Mouse (Mus musculus) neural tube, embryonic 13.5 days (tissue): ENCODE results near the gene Pold4. TPM values are rescaled to one million over a fixed set of nuclear protein-coding genes. Genes with fewer than 3 reads are reported as not detected.

Experiments used
- ATAC-seq: fragments of 200-750 bp; cut with Nextera tagmentation; 2 replicates; pipeline ENCODE4 v1.8.0; 2017; ENCODE audit warnings: low read depth, mild to moderate bottlenecking, moderate TSS enrichment, moderate library complexity
- H3K27ac ChIP-seq: fragments of 300-500 bp; sonication (generic); replicated peaks from 2 replicates; pipeline ENCODE4 v1.5.1; 2015; ENCODE audit warnings: moderate library complexity, mild to moderate bottlenecking, inconsistent platforms
- H3K27me3 ChIP-seq: fragments of 300-500 bp; sonication (generic); 2 replicates; pipeline ENCODE4 v1.6.1; 2015; ENCODE audit warnings: mild to moderate bottlenecking, inconsistent platforms
- H3K36me3 ChIP-seq: fragments of 300-500 bp; sonication (generic); 2 replicates; pipeline ENCODE4 v1.6.1; 2015; ENCODE audit warnings: mild to moderate bottlenecking, inconsistent platforms
- H3K4me1 ChIP-seq: fragments of 300-500 bp; sonication (generic); replicated peaks from 2 replicates; pipeline ENCODE4 v1.6.1; 2015; ENCODE audit warnings: inconsistent platforms
- H3K4me2 ChIP-seq: fragments of 300-500 bp; sonication (generic); 2 replicates; pipeline ENCODE4 v1.6.1; 2015; ENCODE audit warnings: inconsistent platforms, mild to moderate bottlenecking, moderate library complexity
- H3K4me3 ChIP-seq: fragments of 300-500 bp; sonication (generic); 2 replicates; pipeline ENCODE4 v1.5.1; 2015; ENCODE audit warnings: mild to moderate bottlenecking, inconsistent platforms
- H3K9ac ChIP-seq: fragments of 300-500 bp; sonication (generic); 2 replicates; pipeline ENCODE4 v1.6.1; 2015; ENCODE audit warnings: moderate library complexity, mild to moderate bottlenecking, inconsistent platforms
- H3K9me3 ChIP-seq: fragments of 300-500 bp; sonication (generic); 2 replicates; pipeline ENCODE4 v1.6.1; 2016; ENCODE audit warnings: inconsistent platforms
- WGBS: fragments of 180-500 bp; shearing (Covaris S2); methylation state at CpG from one replicate; pipeline ENCODE4 v1.1.7; 2015; 5-methylcytosine and 5-hydroxymethylcytosine counted together
- polyA plus RNA-seq: library from polyadenylated mRNA; unstranded; fragments of >200 nt; fragmentation: Nextera tagmentation; extraction: Ambion mirVana; gene quantifications from 2 replicates; pipeline ENCODE4 v1.2.1, GENCODE M21; 2015

The Pold4 gene
- polyA plus RNA-seq, 1 experiment from 2014 or later = 22.1 TPM

DNA sequence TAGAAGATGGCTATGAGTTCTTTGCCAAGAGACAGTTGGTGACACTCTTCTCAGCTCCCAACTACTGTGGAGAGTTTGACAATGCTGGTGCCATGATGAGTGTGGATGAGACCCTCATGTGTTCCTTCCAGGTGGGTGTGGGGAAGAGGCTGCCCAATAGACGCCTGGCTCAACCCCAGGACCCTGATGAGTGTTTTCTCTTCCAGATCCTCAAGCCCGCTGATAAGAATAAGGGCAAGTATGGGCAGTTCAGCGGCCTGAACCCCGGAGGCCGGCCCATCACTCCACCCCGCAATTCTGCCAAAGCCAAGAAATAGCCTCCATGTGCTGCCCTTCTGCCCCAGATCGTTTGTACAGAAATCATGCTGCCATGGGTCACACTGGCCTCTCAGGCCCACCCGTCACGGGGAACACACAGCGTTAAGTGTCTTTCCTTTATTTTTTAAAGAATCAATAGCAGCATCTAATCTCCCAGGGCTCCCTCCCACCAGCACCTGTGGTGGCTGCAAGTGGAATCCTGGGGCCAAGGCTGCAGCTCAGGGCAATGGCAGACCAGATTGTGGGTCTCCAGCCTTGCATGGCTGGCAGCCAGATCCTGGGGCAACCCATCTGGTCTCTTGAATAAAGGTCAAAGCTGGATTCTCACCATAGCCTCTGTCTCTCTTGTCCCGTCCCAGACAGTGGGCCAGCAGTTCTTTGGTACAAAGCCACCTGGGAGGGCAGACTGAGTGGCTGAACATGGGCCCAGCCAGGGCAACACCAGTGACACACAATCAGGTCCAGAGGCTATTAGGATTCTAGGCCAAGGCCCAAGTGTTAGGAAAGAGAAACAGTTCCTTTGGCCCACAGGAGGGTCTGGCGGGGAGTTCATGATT lies 36.7 kb upstream of the Pold4 start:
- H3K27me3 ChIP-seq = no peaks in the 10 kb centered on the region
- WGBS = 80% methylated on average over 12 of the region's 12 CpGs
- no peak overlapping the region for H3K4me3 ChIP-seq
- no peak overlapping the region for H3K4me2 ChIP-seq
- H3K9ac ChIP-seq = 0 out of 2 replicates have a peak overlapping the region, but pooled peaks have one; percentile 12
- peaks cover 62% of the 10 kb centered on the region for H3K36me3 ChIP-seq
- no peaks in the 10 kb centered on the region for H3K9me3 ChIP-seq
- ATAC-seq = no peak
- H3K4me1 ChIP-seq = peaks cover 48% of the 10 kb centered on the region
- 0 out of 2 replicates have a peak overlapping the region, but pooled peaks have one; percentile 1 for H3K27ac ChIP-seq

DNA sequence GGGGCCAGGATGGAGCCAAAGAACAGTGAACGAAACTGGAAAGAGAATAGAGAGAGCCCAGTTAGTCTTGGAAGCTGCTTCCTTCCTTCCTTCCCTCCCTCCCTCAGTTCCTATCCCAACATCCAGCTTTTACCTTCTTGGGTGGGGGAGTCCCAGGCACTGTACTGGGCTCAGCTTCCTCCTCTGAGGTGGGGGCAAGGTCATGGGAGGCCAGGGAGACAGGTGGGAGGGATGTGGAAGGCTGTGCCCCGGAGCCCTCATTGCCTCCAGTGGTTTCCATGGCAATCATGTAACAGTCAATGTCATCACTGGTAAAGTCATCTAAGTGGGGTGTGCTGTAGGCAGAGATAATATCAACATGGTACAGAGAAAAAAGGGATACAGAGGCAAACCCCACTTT lies 35.7 kb upstream of the Pold4 start:
- H3K4me1 ChIP-seq = peaks cover 59% of the 10 kb centered on the region
- 56% methylated on average over 2 of the region's 2 CpGs for WGBS

DNA sequence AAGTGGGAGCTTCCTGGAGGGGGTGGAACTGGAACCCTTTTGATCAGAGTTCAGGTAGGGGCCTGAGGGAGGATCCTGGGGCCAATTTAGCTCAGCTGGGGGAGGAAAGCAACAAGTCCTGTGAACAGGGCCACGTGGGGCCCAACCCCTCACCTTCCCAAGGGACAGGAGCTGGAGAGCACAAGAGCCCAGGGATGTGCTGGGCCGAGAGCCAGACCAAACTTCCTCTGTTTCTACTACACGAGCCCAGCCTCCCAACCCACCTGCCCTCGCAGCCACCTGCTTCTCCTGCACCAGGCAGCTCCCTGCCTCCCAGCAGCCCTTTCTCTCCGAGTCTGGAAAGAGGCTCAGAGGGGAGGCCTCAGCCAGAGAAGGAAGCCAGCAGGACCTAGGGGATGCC lies 35.2 kb upstream of the Pold4 start:
- H3K27ac ChIP-seq = no peak overlapping the region; the same call in 1 of the 2 replicates
- H3K9me3 ChIP-seq = no peaks in the 10 kb centered on the region
- no peaks in the 10 kb centered on the region for H3K27me3 ChIP-seq
- peaks cover 57% of the 10 kb centered on the region for H3K4me1 ChIP-seq
- 27% methylated on average over 5 of the region's 5 CpGs for WGBS
- peaks cover 64% of the 10 kb centered on the region for H3K36me3 ChIP-seq
- H3K4me3 ChIP-seq = no peak overlapping the region
- H3K4me2 ChIP-seq = no peak overlapping the region
- H3K9ac ChIP-seq = no peak overlapping the region
- ATAC-seq = no peak

More for the DNA sequence above, 35.7 kb upstream of the Pold4 start:
- 0 out of 2 replicates have a peak overlapping the region, but pooled peaks have one; percentile 26 for H3K9ac ChIP-seq
- H3K27me3 ChIP-seq = no peaks in the 10 kb centered on the region
- no peaks in the 10 kb centered on the region for H3K9me3 ChIP-seq
- H3K4me2 ChIP-seq = no peak overlapping the region
- peak overlapping the region; percentile 49; the same call in 1 of the 2 replicates for H3K27ac ChIP-seq
- H3K36me3 ChIP-seq = peaks cover 64% of the 10 kb centered on the region
- H3K4me3 ChIP-seq = no peak overlapping the region
- ATAC-seq = no peak

DNA sequence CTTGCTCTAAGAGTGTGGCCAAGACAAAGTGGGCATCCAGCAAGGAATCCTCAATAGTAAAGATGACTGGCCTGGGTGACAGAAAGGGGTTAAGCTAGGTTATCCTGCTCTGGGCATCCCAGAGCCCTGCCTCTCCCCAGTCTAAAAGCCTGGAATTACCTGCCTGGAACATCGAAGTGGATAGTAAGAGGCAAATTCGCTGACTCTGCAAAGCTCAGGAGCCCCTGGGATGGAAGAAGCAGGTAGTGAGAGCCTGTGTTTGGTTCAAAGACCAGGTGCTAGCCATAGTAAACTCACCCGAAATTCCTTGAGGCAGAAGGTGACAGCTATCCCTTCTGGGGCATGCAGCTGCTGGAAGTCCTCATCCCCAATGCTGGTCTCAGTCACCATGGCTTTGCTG lies 34.5 kb upstream of the Pold4 start:
- no peak overlapping the region for H3K4me2 ChIP-seq
- no peak for ATAC-seq
- peaks cover 59% of the 10 kb centered on the region for H3K4me1 ChIP-seq
- 74% methylated on average over 3 of the region's 3 CpGs for WGBS
- H3K9ac ChIP-seq = no peak overlapping the region
- H3K27ac ChIP-seq = no peak overlapping the region
- H3K9me3 ChIP-seq = no peaks in the 10 kb centered on the region
- peaks cover 64% of the 10 kb centered on the region for H3K36me3 ChIP-seq
- H3K4me3 ChIP-seq = no peak overlapping the region
- no peaks in the 10 kb centered on the region for H3K27me3 ChIP-seq

DNA sequence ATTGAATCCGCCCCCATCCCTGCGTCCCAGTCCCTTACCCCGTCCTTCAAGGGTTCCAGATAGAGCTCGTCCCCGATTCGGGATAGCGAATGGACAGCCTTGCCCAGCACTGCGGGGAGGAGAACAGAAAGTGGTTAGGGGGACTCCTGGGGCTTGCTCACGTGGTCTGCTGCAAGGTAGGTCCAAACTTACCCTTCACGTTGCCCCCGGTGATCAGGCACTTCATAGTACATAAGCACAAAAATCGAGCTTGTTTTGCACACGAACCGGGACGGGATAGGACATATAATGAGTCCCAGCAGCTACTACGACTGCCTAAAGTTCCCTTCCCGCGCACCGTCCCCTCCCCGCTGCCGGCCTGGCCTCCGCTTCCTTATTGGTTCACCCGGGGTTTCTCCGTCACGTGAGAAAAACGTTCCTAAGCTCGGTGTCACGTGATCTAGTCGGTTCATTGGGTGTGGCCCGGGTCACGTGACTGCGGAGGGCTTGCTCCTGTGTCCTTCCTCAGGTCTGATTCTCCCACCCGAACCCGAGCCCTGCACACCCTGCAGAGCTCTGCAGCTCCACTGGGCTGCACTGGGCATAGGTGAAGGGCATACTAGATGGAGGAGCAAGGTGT lies 30.3 kb upstream of the Pold4 start, which contains the start of gene Rad9a:
TSS of gene Rad9a (minus strand) at position 372 of the 619 bp plus-strand sequence.
- Histone ChIP-seq H3K27me3 (peaks cover 20% of the 10 kb centered on the region), H3K9ac (peak within 1 kb of the TSS; percentile 88)
- WGBS = 0% methylated on average over 34 of the region's 34 CpGs

DNA sequence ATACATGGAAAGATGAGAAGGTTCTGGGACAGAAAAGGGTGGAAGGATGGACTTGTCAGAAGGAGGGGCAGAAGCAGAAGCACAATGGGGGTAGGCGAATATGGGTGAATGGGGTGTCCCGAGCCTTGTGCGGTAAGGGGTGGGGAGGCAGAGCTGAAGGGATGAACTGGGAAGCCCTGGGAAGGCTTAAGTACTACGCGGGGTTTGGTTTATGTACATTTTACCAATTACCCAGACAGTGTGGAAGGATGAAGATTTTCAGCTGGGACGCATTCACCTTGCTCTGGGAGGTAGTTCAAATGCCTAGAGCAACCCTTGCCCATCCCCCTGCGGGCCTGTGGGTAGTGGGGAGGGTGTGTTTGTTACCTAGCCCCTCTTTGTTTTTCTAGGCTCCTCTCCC lies 29.6 kb upstream of the Pold4 start:
- Histone ChIP-seq H3K36me3 (peaks cover 23% of the 10 kb centered on the region), H3K9ac (peak overlapping the region; percentile 81), H3K4me2 (peak overlapping the region; percentile 97), H3K4me1 (peaks cover 26% of the 10 kb centered on the region), H3K27me3 (peaks cover 20% of the 10 kb centered on the region), H3K4me3 (peak overlapping the region; percentile 68), H3K27ac (peak overlapping the region; percentile 59; the same call in 1 of the 2 replicates), H3K9me3 (no peaks in the 10 kb centered on the region)
- 28% methylated on average over 7 of the region's 7 CpGs for WGBS
- ATAC-seq = 0 out of 2 replicates have a peak, but pooled peaks have one; percentile 15

More for the DNA sequence above, 30.3 kb upstream of the Pold4 start, which contains the start of gene Rad9a:
- peaks cover 31% of the 10 kb centered on the region for H3K36me3 ChIP-seq
- no peaks in the 10 kb centered on the region for H3K9me3 ChIP-seq
- peak within 1 kb of the TSS; percentile 68 for H3K4me3 ChIP-seq
- peaks cover 32% of the 10 kb centered on the region for H3K4me1 ChIP-seq
- peak within 1 kb of the TSS; percentile 59 for H3K27ac ChIP-seq
- peak within 1 kb of the TSS; percentile 97 for H3K4me2 ChIP-seq
- peak; percentile 86 for ATAC-seq

DNA sequence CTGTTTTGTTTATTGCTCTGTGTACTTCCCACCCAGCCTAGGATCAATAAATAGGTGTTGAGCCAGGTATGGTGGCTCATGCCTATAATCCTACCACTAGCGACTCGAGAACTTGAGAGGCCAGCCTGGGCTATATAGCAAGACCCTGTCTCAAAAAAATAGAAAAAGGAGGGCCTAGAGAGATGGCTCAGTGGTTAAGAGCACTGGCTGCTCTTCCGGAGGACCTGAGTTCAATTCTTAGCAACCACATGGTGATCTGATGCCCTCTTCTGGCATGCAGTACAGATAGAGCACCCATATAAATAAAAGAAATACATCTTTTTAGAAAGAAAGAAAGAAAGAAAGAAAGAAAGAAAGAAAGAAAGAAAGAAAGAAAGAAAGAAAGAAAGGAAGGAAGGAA lies 28.6 kb upstream of the Pold4 start:
- 70% methylated on average over 3 of the region's 3 CpGs for WGBS
- no peak for ATAC-seq
- no peak overlapping the region for H3K27ac ChIP-seq
- peaks cover 14% of the 10 kb centered on the region for H3K36me3 ChIP-seq
- H3K9me3 ChIP-seq = no peaks in the 10 kb centered on the region
- peaks cover 23% of the 10 kb centered on the region for H3K27me3 ChIP-seq
- H3K4me3 ChIP-seq = no peak overlapping the region
- H3K9ac ChIP-seq = no peak overlapping the region
- H3K4me1 ChIP-seq = peaks cover 26% of the 10 kb centered on the region
- H3K4me2 ChIP-seq = peak overlapping the region; percentile 97; the same call in 1 of the 2 replicates

DNA sequence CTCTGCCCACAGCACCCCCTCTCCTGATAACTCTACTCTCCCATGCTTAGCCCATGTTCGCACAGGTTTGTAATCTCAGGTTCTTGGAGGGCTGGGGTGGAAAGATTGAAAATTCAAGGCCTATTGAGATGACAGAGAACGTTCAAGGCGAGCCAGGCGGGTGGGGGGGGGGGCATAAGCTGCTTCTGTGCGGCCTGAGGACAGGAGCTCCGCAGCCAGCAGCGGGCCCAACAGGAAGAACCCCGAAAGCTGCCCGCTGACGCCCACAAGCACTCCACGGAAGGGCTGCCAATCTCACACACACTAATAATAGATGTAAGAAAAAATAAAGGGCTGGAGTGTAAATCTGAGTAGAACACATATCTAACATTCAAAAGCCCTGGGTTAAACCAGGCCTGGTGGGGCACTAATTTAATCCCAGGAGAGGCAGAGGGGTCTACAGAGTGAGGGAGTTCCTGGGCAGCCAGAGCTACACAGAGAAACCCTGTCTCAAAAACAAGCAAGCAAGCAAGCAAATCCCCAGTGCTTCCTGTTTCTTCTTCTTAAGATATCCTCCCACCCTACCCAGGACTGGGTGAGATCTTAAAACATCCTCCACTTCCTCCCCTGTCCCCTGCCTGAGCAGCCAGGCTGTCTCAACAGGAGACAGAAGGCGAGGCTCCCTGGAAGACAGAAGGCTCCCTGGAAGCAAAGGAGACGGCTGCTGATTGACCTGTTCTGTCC lies 27.9 kb upstream of the Pold4 start:
- Histone ChIP-seq H3K4me3 (no peak overlapping the region), H3K4me1 (peaks cover 26% of the 10 kb centered on the region), H3K27me3 (peaks cover 23% of the 10 kb centered on the region), H3K27ac (no peak overlapping the region), H3K9ac (no peak overlapping the region), H3K9me3 (no peaks in the 10 kb centered on the region), H3K36me3 (peaks cover 11% of the 10 kb centered on the region), H3K4me2 (no peak overlapping the region)
- no peak for ATAC-seq
- 65% methylated on average over 13 of the region's 13 CpGs for WGBS

DNA sequence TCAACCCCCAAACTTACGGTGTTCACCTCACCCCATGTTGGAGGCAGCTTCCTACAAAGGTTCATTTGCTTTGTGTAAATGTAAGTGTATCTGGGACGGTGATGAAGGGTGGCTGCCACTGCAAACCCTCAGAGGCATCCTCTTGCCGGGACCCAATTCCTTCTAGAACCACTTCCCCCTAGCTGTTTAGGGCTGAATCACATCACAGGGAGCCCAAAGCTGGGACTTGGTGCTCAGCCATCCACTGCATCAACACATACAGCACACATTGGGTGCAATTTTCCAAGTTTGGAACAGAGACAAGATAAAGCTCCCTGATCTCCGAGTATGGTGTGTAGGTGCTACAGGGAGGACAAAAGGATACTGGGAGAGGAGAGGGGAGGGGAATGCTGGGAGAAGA lies 26.8 kb upstream of the Pold4 start:
- H3K36me3 ChIP-seq = peaks cover 3% of the 10 kb centered on the region; the same call in 1 of the 2 replicates
- 66% methylated on average over 3 of the region's 4 CpGs for WGBS
- H3K9me3 ChIP-seq = no peaks in the 10 kb centered on the region
- no peak for ATAC-seq
- H3K27me3 ChIP-seq = peaks cover 26% of the 10 kb centered on the region
- no peak overlapping the region for H3K9ac ChIP-seq
- no peak overlapping the region for H3K4me3 ChIP-seq
- no peak overlapping the region for H3K27ac ChIP-seq
- peaks cover 25% of the 10 kb centered on the region for H3K4me1 ChIP-seq
- H3K4me2 ChIP-seq = no peak overlapping the region

DNA sequence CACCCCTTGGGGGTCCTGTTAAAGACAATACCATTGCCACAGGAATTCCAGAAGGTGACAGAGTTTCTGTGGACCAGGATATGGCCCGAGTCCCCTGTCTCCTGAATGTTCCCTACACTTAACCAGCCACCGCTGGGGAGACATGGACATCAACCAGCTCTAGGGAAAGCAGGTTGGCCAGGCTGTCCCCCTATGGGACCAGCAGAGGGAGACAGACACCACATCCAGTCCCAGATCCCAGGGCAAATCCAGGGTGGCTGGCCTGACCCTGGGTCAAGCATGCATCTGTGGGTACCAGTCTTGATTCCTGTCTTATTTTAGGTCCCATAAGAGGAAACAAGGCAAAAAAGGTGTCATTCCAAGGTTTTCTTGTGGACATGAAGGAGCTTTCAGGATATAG lies 24.7 kb upstream of the Pold4 start:
- H3K27ac ChIP-seq = no peak overlapping the region
- H3K9ac ChIP-seq = 0 out of 2 replicates have a peak overlapping the region, but pooled peaks have one; percentile 43
- H3K4me3 ChIP-seq = no peak overlapping the region
- ATAC-seq = no peak
- no peaks in the 10 kb centered on the region for H3K9me3 ChIP-seq
- no peaks in the 10 kb centered on the region for H3K36me3 ChIP-seq
- H3K4me1 ChIP-seq = peaks cover 9% of the 10 kb centered on the region
- H3K4me2 ChIP-seq = no peak overlapping the region
- peaks cover 40% of the 10 kb centered on the region for H3K27me3 ChIP-seq
- 0% methylated on average over 2 of the region's 2 CpGs for WGBS

DNA sequence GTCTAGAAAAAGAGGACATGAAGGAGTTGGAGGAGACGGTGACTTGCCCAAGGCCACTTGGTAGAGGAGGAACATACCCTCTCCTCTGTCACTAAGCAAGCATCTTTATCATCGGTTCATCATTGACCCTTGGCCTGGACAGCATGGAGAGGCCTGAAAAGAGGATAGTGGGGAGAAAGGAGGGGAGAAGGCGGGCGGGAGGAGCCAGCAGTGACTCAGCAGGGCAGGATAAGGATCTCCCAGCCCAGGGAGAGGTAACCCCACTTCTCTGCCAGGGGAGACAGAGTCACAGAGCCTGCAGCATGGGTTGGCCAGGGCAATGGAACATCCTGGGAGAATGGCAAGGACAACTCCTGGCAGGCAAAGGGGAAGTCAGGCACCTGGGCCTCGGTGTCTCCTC lies 23.1 kb upstream of the Pold4 start:
- 69% methylated on average over 5 of the region's 5 CpGs for WGBS

More for the DNA sequence above, 23.1 kb upstream of the Pold4 start:
- Histone ChIP-seq H3K36me3 (no peaks in the 10 kb centered on the region), H3K27me3 (peaks cover 56% of the 10 kb centered on the region), H3K9me3 (no peaks in the 10 kb centered on the region), H3K9ac (no peak overlapping the region), H3K4me3 (no peak overlapping the region), H3K4me2 (no peak overlapping the region), H3K27ac (no peak overlapping the region), H3K4me1 (peaks cover 9% of the 10 kb centered on the region)
- ATAC-seq = no peak
